Mouse (Mus musculus) heart, postnatal 25 days (tissue): ENCODE results near the gene Micu1. TPM values are rescaled to one million over a fixed set of nuclear protein-coding genes. Genes with fewer than 3 reads are reported as not detected.
"Not testable (repeated sequence)": the region's sequence is repeated elsewhere in the genome, so short reads cannot be mapped to it uniquely, and the experiment has no call there.

ENCODE experiments used
- DNase-seq: peaks from one replicate; pipeline ENCODE4 v3.0.0; 2022; ENCODE audit warnings: low spot score
- intact Hi-C: fragments of 180-260 bp; cut with DNase I; formaldehyde crosslinking; loops from one replicate; pipeline ENCODE4 v1.15.1; 2025
- total RNA-seq, 2 experiments: library from RNA; stranded (reverse); gene quantifications; 2 replicates each; pipeline ENCODE4 v1.2.3; 2021

Micu1 gene
- 10 to 100 TPM; 18.8 to 24.9 TPM for total RNA-seq

DNA sequence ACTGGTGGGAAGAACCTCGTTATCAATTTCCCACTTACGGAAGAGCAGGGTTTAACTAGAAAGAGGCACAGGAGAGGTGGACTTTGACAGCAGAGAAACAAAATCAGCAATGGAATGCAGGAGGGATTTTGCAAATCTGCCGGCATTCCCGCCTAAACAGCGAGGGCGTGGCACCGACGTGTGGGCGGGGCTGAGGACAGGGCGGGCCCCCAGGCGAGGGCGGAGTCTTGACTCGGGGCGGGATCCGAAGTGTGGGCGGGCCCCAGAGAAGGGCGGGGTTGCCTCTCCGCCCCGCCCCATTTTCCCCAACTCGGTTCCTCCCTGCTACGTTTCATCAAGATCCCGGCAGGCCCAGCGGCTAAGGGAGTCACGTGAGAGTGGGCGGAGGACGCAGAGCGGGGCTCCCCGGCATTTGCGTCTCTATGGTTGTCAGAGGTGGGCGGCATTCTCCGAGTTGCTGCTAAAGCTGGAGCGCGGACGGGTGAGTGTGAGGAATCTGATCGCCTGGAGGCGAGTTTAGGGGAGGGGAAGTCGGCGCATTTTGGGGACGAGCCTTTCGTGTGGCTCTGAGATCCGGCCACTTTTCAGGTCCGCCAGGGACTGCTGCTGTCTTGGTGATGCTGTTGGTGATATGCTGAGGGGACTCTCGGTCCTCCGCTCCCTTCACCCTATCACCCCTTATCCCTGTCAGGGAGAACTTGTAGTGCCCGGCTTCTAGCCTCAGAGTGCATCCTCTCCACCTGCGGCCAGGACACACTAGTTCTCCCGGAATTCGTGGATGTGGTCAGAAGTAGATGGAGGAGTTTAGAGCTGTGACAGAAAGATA is at the start of gene Micu1:
Micu1 (plus strand) TSS at position 271 of the 826 bp plus-strand sequence.
- intact Hi-C loops = loop anchor here (5.0 kb wide), 1 partner anchor 210 kb away; no protein-coding TSS in a partner anchor
- DNase-seq = peak; percentile 93

- intact Hi-C loops = no loop called here
- no peak for DNase-seq
These were observed 45.5 kb upstream of the Micu1 start for GRCm38 (mm10) chr10:59656799-59657198.

DNA sequence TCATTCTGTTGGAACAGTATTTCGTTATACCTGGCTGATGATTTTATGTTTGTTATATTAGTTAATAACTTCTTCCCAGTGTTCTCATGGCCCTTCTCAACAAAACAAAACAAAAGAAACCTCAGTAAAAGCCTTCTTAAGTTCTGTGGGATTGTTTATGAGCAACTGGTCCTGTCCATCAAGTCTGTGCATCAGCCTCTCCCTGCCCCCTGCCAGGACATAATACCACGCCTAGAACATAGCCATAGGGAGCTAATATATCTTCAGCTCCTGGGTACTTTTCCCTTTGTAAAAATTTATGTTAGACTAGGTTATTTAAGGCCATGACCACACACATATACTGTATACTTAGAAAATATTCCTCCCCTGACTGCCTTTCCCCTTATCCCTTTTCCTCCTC is 37.5 kb upstream of the Micu1 start:
- intact Hi-C loops = no loop called here
- no peak for DNase-seq

DNA sequence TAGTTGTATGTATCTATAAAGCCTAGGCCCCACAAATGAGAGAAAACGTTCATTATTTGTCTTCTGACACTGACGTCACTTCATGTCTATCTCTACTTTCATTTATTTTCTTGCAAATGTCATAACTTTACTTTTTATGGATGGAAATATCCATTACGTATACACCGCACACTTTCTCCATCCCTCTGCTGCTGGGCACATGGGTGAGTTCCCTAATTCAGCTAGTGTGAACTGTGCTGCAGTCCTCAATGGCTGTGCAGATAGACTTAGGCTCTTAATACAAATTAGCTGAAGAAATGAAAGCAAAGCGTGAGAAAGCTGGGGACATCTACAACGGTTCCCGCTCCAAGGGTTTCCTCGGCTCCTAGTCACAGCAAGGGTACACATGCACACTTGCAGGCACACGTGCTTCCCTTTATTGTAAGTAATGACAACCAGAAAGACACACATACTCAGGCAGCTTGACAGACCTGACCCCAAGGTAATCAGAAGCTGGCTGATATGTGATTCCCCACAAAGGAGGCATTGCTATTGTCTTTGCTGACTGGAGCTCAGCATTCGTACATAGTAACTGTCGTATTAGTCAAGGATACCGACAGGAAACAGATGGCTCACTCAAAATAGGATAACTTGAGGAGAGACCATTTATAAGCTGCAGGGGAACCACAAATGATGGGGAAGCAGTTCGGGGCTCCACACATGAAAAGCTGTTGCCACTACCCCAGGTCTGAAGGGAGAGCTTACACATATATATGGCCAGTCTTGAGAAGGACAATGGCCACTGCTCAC is 36.6 kb upstream of the Micu1 start:
- intact Hi-C loops = no loop called here
- DNase-seq = no peak

- intact Hi-C loops = no loop called here
- no peak for DNase-seq
These were observed 34.9 kb upstream of the Micu1 start for GRCm38 (mm10) chr10:59667377-59667776.

DNA sequence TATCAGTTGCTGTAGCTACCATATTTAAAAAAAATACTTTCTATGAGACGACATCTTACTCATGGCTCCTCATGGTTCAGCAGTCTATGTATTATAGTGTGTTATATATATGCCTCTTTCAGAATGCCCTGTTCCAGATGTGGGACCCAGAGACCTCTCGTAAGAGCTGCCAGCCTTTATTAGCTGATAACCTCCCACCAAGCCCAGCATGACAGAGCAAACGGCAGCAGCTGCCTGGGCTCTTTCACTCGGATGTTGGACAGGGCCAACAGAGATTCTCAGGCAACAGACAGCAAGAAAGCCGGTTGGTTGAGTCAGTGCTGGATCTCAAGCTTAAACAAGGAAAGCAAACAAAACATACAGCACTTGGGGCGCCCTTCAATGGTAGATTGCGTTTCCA is 33.8 kb upstream of the Micu1 start:
- no peak for DNase-seq
- intact Hi-C loops = no loop called here

GRCm38 (mm10) chr10:59677836-59678235 is 24.4 kb upstream of the Micu1 start:
- DNase-seq = no peak
- intact Hi-C loops = no loop called here

- DNase-seq = no peak
- intact Hi-C loops = no loop called here
These were observed 23.1 kb upstream of the Micu1 start for GRCm38 (mm10) chr10:59679189-59679588.

DNA sequence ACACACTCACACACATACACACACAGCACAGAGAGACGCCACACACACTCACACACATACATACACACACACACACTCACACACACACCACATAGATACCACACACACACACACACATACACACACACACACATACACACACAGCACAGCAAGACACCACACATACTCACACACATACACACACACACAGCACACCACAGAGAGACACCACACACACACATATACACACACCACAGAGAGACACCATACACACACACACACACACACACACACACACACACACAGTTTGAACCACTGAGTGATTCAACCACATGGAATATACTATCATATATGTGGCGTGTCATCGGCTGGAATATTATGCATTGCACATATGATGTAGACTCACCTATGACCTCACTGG is 16.7 kb upstream of the Micu1 start:
- intact Hi-C loops, DNase-seq: not testable (repeated sequence)

DNA sequence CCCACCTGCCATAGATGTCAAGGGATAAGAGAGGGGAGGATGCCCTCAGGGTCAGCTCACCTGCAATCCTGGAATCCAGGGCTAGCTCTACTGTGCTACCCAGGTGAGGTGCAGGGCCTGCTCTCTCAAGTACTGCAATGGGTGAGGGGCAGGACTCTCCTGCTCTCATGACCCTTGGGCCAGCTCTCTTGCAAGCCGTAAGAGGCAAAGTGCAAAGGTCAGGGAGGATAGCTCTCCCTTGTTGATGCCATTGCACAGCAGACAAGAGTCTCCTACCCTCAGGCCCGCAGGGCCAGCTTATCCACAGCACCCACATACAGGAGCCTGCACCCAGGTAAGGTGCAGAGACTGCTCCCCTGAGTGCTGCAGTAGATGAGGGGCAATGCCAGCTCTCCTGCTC is 15.2 kb upstream of the Micu1 start:
- intact Hi-C loops = no loop called here

DNA sequence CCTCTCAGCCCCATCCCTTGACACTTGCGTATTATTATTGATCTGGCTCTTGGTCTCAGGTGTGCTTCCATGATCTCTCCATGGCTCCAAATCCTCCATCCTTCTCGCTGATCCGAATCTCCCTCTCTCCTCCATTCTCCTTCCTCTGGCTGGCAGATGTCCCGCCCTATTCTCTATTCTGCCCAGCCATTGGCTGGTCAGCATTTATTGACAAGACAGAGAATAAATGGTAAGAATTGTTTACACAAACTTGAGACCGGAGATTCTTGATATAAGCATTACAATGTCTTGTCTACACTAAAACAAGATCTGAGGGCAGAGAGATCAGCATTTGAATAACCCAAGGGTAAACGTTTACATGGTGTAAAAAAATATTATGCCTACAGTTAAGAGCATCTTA is 12.4 kb upstream of the Micu1 start:
- no peak for DNase-seq
- intact Hi-C loops = no loop called here

More for the DNA sequence above, 15.2 kb upstream of the Micu1 start:
- DNase-seq = no peak

DNA sequence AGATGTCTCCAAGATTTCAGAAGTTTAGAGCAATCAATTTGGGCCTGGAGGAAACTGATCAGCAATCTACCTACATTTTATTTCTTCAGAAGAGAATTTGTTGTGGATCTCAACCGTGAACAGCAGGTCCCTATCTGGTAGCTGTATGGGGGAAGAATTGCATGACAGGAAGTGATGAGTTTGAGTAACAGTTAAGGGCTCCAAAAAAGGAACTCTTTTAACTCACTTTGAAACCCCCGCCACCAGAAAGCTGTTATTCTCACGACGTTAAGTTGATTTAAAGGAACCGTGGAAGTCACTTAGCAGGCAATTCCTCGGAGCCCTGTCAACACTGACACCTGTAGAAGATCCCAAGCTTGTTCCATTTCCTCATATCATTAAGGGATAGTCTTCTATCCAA is 9.8 kb upstream of the Micu1 start:
- no peak for DNase-seq
- intact Hi-C loops = no loop called here

DNA sequence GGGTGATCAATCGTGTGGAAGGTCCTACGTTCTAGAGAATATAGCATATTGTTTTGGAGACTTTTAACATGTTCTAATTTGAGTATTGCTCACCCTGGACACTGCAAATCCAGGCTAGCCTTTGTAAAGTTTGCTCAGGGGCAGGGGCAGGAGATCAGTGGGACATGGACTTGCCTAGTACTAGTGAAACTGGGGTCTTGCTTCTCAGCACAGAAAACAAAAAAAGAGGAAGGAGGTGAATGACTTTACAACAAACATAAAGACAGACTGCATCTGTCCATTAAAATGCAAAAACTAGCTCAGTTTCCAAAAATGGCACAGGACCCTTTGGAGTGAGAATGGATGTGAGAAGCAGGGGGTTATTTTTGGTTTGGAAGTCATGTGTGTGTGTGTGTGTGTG is 8.2 kb upstream of the Micu1 start:
- DNase-seq = no peak
- intact Hi-C loops = no loop called here

DNA sequence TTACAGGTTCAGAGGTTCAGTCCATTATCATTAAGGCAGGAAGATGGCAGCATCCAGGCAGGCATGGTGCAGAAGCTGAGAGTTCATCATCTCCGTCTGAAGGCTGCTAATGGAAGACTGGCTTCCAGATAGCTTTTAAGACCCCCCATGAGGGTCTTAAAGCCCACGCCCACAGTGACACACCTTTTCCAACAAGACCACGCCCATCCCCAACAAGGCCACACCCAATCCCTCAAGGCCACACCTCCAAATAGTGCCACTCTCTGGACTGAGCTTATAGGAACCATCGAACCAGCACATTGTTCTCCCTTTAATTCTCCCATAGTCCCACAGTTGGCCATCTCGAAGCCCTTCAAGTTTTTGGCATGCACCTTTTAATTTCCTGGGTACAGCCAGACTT is 2.8 kb upstream of the Micu1 start:
- intact Hi-C loops = no loop called here
- DNase-seq = no peak

DNA sequence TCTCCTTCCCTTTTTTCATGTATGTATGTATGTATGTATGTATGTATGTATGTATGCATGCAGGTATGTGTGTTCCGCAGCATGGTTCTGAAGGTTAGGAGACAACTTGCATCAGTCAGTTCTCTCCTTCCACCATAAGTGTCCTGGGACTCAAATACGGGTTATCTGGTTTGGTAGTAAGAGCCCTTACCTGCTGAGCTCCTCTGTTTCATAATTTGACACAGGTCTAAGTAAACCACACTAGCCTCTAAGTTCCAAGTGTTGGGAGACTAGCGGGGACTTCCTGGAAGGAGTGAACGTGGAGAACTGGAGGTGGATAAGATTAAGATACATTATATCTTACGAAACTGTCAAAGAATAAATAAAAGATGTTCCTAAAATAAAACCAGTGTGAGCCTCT is 472 bp upstream of the Micu1 start:
- DNase-seq = no peak
- intact Hi-C loops = loop anchor here (2.0 to 5.0 kb wide), 2 partner anchors 85 to 210 kb away; partner anchors contain the start of genes Gm10322 and Mcu

DNA sequence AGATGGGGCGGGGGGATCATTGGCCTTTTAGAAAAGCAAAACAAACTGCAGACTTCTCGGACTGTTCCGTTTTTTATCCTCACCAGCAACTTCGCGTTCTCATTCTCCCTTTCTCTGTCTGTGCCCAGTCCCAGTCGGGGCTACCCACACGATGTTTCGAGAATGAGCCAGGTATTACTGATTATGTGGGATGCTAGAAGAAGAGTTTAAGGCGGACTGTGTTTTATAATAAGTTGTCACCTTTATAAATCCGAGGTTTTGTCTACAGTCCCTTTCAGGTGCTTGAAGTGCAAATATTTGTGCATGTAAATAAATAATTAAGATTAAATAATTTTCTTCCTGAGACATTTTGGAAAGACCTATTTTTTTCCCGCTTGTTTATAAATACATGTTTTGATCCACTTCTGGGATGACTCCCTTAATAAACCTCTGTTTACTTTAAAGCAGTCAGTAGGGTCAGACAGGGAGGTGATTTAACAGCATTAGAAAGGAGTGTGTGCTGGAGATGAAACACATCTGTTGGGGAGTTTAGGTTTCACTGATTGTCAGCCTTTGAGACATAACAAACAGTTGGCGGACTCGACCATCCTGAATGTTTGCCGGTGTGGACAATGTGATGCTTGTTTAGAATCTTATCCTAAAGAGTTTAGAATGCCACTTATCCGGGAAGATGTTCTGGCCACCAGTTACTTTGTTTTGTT is 933 bp downstream of the Micu1 start:
- intact Hi-C loops = loop anchor here (5.0 kb wide), 1 partner anchor 211 kb away; no protein-coding TSS in a partner anchor
- DNase-seq = no peak

DNA sequence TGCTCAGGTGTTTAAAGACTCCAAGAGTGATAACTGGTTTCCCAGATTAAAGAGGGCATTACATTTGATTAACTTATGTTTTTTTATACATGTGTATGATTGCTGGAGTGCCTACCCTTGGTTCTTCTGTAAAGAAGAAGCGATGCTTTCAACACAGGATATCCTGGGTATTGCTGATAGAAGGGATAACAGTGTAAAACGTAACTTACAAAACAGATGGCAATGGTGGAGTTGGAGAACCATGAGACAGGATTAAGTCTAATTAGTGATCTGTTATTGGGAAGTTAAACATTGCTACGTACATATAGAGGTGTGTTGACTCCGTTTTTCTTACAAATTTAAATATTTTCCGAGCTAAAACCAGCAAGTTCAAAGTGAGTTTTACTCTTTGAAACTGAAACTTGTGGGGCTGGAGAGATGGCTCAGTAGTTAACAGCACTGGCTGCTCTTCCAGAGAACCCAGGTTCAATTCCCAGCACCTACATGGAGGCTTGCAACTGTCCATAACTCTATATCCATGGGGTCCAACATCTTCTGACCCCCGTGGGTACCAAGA is 4.8 kb downstream of the Micu1 start:
- no peak for DNase-seq
- intact Hi-C loops = no loop called here

- no peak for DNase-seq
- intact Hi-C loops = no loop called here
These were observed 5.3 kb downstream of the Micu1 start for GRCm38 (mm10) chr10:59707595-59707994.

DNA sequence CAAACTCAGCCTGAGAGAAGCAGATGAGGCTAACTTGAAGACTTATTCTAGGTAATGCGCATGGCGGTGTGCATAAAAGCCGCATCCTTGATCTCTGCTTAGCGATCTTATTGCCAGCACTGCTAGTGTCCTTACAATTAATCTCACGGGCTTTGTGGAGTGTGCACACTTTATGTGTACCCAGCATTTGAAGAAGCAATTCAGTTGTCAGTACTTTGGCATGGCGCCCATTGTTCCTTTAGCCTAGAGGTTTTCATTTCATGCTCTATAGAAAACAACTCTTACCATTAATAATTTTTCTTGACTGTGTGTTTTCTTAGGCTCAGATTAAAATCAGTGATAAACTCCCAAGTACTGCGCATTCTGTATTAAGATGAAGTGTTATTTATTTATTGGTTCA is 7.0 kb downstream of the Micu1 start:
- DNase-seq = no peak
- intact Hi-C loops = no loop called here

DNA sequence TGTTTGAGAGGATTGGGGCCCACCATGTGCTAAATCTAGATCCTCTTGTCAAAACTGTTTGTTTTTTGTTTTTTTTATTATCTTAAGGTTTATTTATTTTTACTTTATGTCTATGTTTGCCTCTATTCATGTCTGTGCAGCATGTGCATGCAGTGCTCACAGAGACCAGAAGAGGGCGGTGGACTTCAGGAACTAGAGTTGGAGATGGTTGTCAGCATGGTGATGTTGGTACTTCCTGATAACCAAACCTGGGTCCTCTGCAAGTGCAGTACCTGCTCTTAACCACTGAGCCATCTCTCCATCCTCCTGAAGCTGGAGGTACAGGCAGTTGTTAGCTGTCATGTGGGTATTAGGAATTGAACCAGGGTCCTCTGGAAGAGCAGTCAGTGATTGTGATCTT is 8.0 kb downstream of the Micu1 start:
- no peak for DNase-seq
- intact Hi-C loops = no loop called here
